Mouse (Mus musculus) urinary bladder, postnatal 10 days (tissue): ENCODE measurements around the gene Spata21.
"Not testable (repeated sequence)": the region's sequence is repeated elsewhere in the genome, so short reads cannot be mapped to it uniquely, and the experiment has no call there.

ENCODE experiments used
- DNase-seq: peaks from one replicate; pipeline ENCODE4 v3.0.0; 2022; ENCODE audit warnings: low spot score

The Spata21 gene

DNA sequence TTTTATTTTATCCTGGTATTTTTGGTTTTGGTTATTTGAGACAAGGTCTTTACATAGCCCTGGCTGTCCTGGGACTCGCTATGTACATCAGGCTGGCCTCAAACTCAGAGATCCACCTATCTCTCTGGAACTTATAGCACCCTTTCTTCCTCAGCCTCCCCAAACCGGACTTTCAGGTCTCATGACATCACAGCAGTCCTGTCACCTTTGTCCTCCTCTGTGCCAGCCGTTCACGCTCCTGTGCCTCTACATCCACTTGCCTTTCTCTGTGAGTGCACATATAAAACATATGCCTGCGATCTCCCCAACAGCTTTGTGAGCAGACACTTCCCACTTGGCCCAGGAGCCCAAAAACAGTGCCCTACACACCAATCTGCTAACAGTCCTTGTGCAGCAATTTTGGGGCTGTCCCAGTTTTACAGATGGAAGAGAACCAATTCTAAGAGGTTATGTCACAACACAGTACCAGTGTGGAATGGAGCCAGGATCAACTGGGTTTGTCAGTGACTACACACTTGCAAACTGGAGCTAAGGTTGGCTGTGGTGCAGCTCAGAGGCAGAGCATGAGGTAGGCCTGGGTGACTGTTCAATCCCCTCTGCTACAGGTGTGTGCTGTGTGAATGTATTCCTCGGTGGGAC, 42.7 kb downstream of the Spata21 start:
- no peak for DNase-seq

GRCm38 (mm10) chr4:141131531-141132061, 43.5 kb downstream of the Spata21 start:
- DNase-seq, result no peak

- no peak for DNase-seq
Measured at GRCm38 (mm10) chr4:141132191-141132590, 44.1 kb downstream of the Spata21 start.

GRCm38 (mm10) chr4:141133227-141133626, 45.1 kb downstream of the Spata21 start:
- no peak for DNase-seq

- DNase-seq, result no peak
Measured at GRCm38 (mm10) chr4:141134031-141134441, 45.9 kb downstream of the Spata21 start.

- no peak for DNase-seq
Measured at GRCm38 (mm10) chr4:141134751-141135530, 46.8 kb downstream of the Spata21 start.

GRCm38 (mm10) chr4:141136126-141136525, 48.0 kb downstream of the Spata21 start:
- no peak for DNase-seq

DNA sequence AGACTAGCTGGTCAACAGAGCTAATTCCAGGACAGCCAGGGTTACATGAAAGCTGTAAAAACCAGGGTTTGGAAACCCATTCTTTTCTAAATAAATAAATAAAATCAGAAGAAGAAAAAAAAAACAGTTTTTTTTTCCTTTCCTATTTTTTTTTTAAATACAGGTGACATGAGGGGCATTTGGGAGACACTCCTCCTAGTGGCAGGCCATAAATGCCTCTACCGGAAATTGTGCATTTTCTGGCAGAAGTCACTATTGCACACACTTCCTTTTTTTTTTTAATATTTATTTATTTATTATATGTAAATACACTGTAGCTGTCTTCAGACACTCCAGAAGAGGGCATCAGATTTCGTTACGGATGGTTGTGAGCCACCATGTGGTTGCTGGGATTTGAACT, 49.6 kb downstream of the Spata21 start:
- DNase-seq, result not testable (repeated sequence)

- DNase-seq, result no peak
Measured at GRCm38 (mm10) chr4:141138425-141139115, 50.4 kb downstream of the Spata21 start.

DNA sequence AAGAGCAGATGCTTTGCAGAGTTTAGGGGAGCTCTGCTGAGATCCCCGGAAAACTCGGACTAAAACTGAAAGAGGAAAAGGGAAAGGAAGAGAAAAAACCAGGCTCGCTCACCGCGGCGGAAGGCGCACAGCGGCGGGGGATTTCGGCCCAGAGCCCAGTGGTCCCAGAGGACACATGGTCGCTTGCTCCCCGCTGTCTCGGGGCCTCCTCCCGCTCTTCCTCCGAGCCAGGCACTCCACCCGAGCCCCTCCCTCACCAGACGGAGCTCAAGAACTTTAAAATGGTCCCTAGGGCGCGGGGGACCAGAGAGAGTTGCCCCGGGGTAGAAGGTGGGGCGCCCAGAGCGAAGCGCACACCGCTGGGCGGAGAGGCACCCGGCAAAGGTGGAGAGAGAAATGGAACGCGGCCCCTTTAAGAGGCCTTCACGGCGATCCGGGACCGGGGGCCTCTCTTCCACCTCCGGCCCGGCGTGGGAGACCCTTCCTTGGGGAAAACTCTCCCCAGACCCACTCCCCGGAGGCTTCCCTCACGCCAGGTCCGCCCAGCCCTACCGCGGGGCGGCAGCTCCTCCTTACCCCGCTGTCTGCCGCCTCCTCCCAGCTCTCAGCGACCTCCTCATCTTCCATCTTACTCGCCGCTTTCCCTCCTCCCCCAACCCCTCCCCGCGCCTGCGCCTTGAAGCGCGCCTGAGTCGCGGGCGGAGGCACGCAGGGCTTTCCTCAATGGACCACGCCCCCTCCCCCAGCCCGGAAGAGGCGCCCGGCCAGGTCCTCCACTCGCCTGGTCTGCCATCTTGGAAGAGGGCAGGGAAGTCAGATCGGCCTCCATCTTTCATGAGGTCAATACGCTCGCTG, 51.2 kb downstream of the Spata21 start, which contains the start of gene Szrd1:
Szrd1 (minus strand) TSS at position 660 of the 855 bp plus-strand sequence.
- peak; percentile 97 for DNase-seq

DNA sequence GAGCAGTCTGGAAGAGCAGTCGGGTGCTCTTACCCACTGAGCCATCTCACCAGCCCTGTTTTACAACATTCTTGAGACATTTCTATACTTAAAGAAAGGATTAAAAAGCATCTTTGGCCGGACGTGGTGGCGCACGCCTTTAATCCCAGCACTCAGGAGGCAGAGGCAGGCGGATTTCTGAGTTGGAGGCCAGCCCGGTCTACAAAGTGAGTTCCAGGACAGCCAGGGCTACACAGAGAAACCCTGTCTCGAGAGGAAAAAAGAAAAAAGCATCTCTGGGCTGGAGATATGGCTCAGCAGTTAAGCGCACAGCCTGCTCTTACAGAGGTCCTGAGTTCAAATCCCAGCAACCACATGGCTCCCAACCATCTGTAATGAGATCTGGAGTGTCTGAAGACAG, 52.2 kb downstream of the Spata21 start:
- DNase-seq, result not testable (repeated sequence)

- no peak for DNase-seq
Measured at GRCm38 (mm10) chr4:141140967-141141366, 52.8 kb downstream of the Spata21 start.

DNA sequence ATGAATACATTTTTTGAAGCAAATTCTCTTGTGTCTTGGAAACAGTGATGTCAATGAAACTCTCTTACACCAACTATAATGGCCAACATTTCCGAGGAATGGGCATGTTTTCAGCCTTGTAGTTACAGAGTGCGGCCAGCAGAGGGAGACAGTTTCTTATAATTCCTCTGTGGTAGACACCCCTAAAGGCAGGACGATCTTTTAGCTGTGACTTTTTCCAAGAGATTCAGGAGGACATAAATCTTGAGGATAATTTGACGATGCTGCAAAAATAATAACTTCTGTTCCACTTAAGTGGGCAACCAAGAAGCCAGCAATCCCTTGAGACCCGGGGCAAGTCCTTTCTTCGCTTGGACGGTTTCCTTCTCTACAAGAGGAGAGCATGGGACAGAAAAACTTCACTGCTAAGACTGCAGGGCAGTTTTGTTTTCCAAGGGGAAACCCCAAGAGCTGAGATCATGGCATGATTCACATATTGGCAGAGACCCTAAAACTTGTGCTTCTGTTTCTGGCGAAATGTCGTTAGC, 54.2 kb downstream of the Spata21 start:
- no peak for DNase-seq

GRCm38 (mm10) chr4:141145124-141145523, 57.0 kb downstream of the Spata21 start:
- not testable (repeated sequence) for DNase-seq

GRCm38 (mm10) chr4:141146491-141147033, 58.4 kb downstream of the Spata21 start:
- DNase-seq, result no peak

- DNase-seq, result peak; percentile 74
Measured at GRCm38 (mm10) chr4:141147112-141148008, 59.2 kb downstream of the Spata21 start, which contains the start of gene Fbxo42. TSS of gene Fbxo42 (plus strand) at chr4:141147913.

DNA sequence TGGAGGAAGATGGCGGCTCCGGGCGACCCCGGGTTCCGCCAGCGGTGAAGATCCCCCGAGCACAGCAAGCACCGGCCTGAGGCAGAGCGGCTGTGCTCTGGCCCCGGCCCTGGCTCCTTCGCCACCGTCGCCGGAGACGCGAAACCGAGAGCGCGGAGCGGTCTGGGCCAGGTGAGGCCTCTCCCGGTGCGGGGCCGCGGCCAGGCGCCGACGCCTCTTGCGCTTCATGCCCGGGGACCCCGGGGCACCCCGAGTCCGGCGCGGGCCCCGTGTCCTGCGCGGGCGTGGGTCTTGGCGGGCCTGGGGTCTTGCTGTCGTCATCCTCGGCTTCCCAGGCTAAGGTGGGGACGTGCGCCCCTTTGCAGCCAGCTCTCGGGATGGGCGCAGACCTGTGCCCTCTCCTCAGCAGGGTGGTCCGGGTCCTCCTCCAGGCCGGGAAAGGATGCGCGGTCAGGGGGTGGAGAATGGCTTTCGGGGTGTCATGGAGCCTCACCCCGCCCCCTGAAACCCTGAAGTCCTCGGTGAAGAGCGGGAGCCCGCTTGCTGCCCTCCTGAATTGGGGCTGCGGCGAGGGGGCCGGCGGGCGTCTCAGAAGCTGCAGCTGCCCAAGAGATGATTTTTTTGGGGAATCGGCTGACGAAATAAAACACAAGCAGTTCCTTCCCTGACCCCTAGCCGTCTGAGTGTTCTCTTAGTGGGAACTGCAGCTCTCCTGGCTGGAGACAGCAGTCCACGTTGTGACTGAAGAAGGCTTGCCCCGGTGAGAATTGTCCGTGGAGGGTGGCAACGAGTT, 60.1 kb downstream of the Spata21 start:
- DNase-seq, result no peak

GRCm38 (mm10) chr4:141149116-141149515, 61.0 kb downstream of the Spata21 start:
- DNase-seq, result no peak

DNA sequence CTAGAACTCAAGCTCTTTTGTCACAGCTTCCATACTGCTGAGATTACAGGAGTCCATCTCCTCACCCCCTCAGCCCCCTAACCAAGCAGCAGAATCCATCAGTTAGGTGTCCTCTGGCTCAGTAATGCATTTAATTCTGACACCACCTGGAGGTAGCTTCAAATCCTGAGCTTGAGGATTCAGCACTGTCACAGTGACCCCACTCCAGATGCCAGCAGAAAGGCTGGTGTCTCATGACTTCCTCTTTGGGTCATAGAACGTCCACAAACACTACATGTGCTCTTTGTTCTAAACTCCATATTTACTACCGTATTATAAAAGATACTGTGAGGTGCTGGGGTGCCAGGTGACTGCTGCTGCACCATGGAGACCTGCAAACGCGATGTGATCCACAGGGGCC, 69.4 kb downstream of the Spata21 start:
- DNase-seq, result no peak
